Mouse (Mus musculus) liver, adult 2 months (tissue): ENCODE results near the gene Dapk1. TPM values are rescaled to one million over a fixed set of nuclear protein-coding genes. Genes with fewer than 3 reads are reported as not detected.

Source experiments
- DNase-seq: peaks from one replicate; pipeline ENCODE4 v3.0.0-alpha.2; 2011; ENCODE audit warnings: low read depth, low spot score; ENCODE audit errors: extremely low read depth
- H3K27ac ChIP-seq: fragments of 200-500 bp; replicated peaks from 2 replicates; pipeline ENCODE4 v1.5.1; 2012; ENCODE audit warnings: low read depth, mild to moderate bottlenecking, control low read depth, inconsistent platforms, low read length; ENCODE audit not compliant: insufficient read depth
- H3K27me3 ChIP-seq: fragments of 200-500 bp; 2 replicates; pipeline ENCODE4 v1.6.1; 2012; ENCODE audit warnings: mild to moderate bottlenecking, moderate library complexity, low read length, inconsistent platforms; ENCODE audit not compliant: control insufficient read depth, insufficient read depth
- H3K36me3 ChIP-seq: fragments of 200-500 bp; 2 replicates; pipeline ENCODE4 v1.6.1; 2012; ENCODE audit warnings: low read length, inconsistent platforms; ENCODE audit not compliant: control insufficient read depth, insufficient read depth
- H3K4me1 ChIP-seq: fragments of 200-500 bp; 2 replicates; pipeline ENCODE4 v1.6.1; 2011; ENCODE audit warnings: low read length; ENCODE audit not compliant: control insufficient read depth, insufficient read depth
- H3K4me3 ChIP-seq: fragments of 200-500 bp; 2 replicates; pipeline ENCODE4 v1.5.1; 2011; ENCODE audit warnings: low read depth, mild to moderate bottlenecking, control low read depth, low read length, moderate library complexity; ENCODE audit not compliant: insufficient read depth
- H3K79me2 ChIP-seq: fragments of 200-500 bp; 2 replicates; pipeline ENCODE4 v1.6.1; 2012; ENCODE audit warnings: inconsistent platforms, mild to moderate bottlenecking, low read length, moderate library complexity; ENCODE audit not compliant: control insufficient read depth, insufficient read depth
- H3K9ac ChIP-seq: fragments of 200-500 bp; 2 replicates; pipeline ENCODE4 v1.6.1; 2012; ENCODE audit warnings: low read depth, mild to moderate bottlenecking, control low read depth, inconsistent platforms, low read length
- CTCF ChIP-seq: fragments of 200-500 bp; IDR thresholded peaks from 2 replicates; pipeline ENCODE4 v1.5.1; 2011; ENCODE audit warnings: low read depth, low read length, control low read depth
- POLR2A ChIP-seq: fragments of 200-500 bp; IDR thresholded peaks from 2 replicates; pipeline ENCODE4 v1.6.1; 2011; ENCODE audit warnings: low read length, control low read depth; ENCODE audit not compliant: insufficient read depth; ENCODE audit errors: extremely low read depth
- WGBS: fragments of 180-500 bp; shearing (Covaris S2); methylation state at CpG from one replicate; pipeline ENCODE4 v1.1.7; 2018; 5-methylcytosine and 5-hydroxymethylcytosine counted together
- polyA plus RNA-seq: library from polyadenylated mRNA; depleted of rRNA; stranded (reverse); fragments of >200 nt; gene quantifications from 2 replicates; pipeline ENCODE4 v1.2.3, GENCODE M21; 2012
- total RNA-seq: library from RNA; depleted of rRNA; stranded (reverse); fragments of >200 nt; gene quantifications from 2 replicates; pipeline ENCODE4 v1.2.3, GENCODE M21; 2014

Gene Dapk1
- total and polyA plus RNA-seq, 2 experiments, result 23.0 to 80.5 TPM

GRCm38 (mm10) chr13:60616036-60616435 lies 14.3 kb downstream of the Dapk1 start:
- TF ChIP-seq CTCF (no peak), POLR2A (no peak)
- H3K4me1 ChIP-seq, result peaks cover 4% of the 10 kb centered on the region
- H3K9ac ChIP-seq, result no peak overlapping the region

GRCm38 (mm10) chr13:60618287-60618686 lies 16.5 kb downstream of the Dapk1 start:
- 26% methylated on average over 9 of the region's 9 CpGs for WGBS
- TF ChIP-seq POLR2A (no peak), CTCF (no peak)
- H3K4me3 ChIP-seq, result no peak overlapping the region
- no peaks in the 10 kb centered on the region for H3K27me3 ChIP-seq
- no peaks in the 10 kb centered on the region for H3K36me3 ChIP-seq
- H3K27ac ChIP-seq, result no peak overlapping the region
- H3K79me2 ChIP-seq, result peaks cover 67% of the 10 kb centered on the region
- DNase-seq, result peak; percentile 62
- H3K9ac ChIP-seq, result no peak overlapping the region
- H3K4me1 ChIP-seq, result peaks cover 4% of the 10 kb centered on the region

More at GRCm38 (mm10) chr13:60616036-60616435, 14.3 kb downstream of the Dapk1 start:
- Histone ChIP-seq H3K79me2 (peaks cover 68% of the 10 kb centered on the region), H3K27ac (no peak overlapping the region), H3K27me3 (no peaks in the 10 kb centered on the region), H3K4me3 (no peak overlapping the region), H3K36me3 (0 out of 2 replicates have a peak, but pooled peaks cover 2% of the 10 kb centered on the region)
- DNase-seq, result no peak
- 92% methylated on average over 6 of the region's 6 CpGs for WGBS

GRCm38 (mm10) chr13:60619723-60620122 lies 18.0 kb downstream of the Dapk1 start:
- no peak for DNase-seq
- Histone ChIP-seq H3K27ac (no peak overlapping the region), H3K9ac (no peak overlapping the region), H3K27me3 (no peaks in the 10 kb centered on the region), H3K36me3 (no peaks in the 10 kb centered on the region), H3K4me1 (peaks cover 4% of the 10 kb centered on the region), H3K4me3 (no peak overlapping the region), H3K79me2 (peaks cover 67% of the 10 kb centered on the region)
- TF ChIP-seq POLR2A, result no peak
- TF ChIP-seq CTCF, result no peak
- WGBS, result 60% methylated on average over 6 of the region's 6 CpGs

GRCm38 (mm10) chr13:60621411-60621965 lies 19.7 kb downstream of the Dapk1 start:
- Histone ChIP-seq H3K36me3 (no peaks in the 10 kb centered on the region), H3K4me1 (peaks cover 4% of the 10 kb centered on the region), H3K27me3 (no peaks in the 10 kb centered on the region), H3K9ac (no peak overlapping the region), H3K79me2 (peaks cover 65% of the 10 kb centered on the region), H3K27ac (no peak overlapping the region), H3K4me3 (no peak overlapping the region)
- TF ChIP-seq POLR2A (no peak), CTCF (no peak)
- 69% methylated on average over 4 of the region's 4 CpGs for WGBS
- no peak for DNase-seq

- Histone ChIP-seq H3K4me1 (no peaks in the 10 kb centered on the region), H3K79me2 (peaks cover 63% of the 10 kb centered on the region), H3K4me3 (no peak overlapping the region), H3K27me3 (no peaks in the 10 kb centered on the region), H3K36me3 (no peaks in the 10 kb centered on the region), H3K9ac (no peak overlapping the region), H3K27ac (no peak overlapping the region)
- 55% methylated on average over 7 of the region's 7 CpGs for WGBS
- DNase-seq, result no peak
- no peak for TF ChIP-seq POLR2A
Observed at GRCm38 (mm10) chr13:60625581-60625980, 23.8 kb downstream of the Dapk1 start.

GRCm38 (mm10) chr13:60627843-60628656 lies 26.3 kb downstream of the Dapk1 start:
- no peaks in the 10 kb centered on the region for H3K36me3 ChIP-seq
- H3K79me2 ChIP-seq, result peaks cover 55% of the 10 kb centered on the region
- no peak overlapping the region for H3K27ac ChIP-seq
- no peak overlapping the region for H3K4me3 ChIP-seq
- no peaks in the 10 kb centered on the region for H3K4me1 ChIP-seq
- TF ChIP-seq POLR2A (no peak), CTCF (no peak)
- H3K27me3 ChIP-seq, result no peaks in the 10 kb centered on the region
- 77% methylated on average over 15 of the region's 15 CpGs for WGBS
- no peak for DNase-seq
- H3K9ac ChIP-seq, result no peak overlapping the region
